Mouse (Mus musculus) adrenal gland, adult 2 months (tissue): ENCODE measurements around the gene Mycbpap. TPM values are rescaled to one million over a fixed set of nuclear protein-coding genes. Genes with fewer than 3 reads are reported as not detected.
A peak's percentile ranks its signal among the peaks of the same experiment; 100 is the strongest.

ENCODE experiments used
- DNase-seq: peaks from one replicate; pipeline ENCODE4 v3.0.0; 2021
- polyA plus RNA-seq: library from polyadenylated mRNA; depleted of rRNA; stranded (reverse); fragments of >200 nt; gene quantifications from 2 replicates; pipeline ENCODE4 v1.2.3, GENCODE M21; 2012
- total RNA-seq, 2 experiments: library from RNA; stranded (reverse); gene quantifications; 2 replicates each; pipeline ENCODE4 v1.2.3; 2021

The Mycbpap gene
- total and polyA plus RNA-seq, 3 experiments, result 0.49 to 6.7 (median 3.8) TPM

DNA sequence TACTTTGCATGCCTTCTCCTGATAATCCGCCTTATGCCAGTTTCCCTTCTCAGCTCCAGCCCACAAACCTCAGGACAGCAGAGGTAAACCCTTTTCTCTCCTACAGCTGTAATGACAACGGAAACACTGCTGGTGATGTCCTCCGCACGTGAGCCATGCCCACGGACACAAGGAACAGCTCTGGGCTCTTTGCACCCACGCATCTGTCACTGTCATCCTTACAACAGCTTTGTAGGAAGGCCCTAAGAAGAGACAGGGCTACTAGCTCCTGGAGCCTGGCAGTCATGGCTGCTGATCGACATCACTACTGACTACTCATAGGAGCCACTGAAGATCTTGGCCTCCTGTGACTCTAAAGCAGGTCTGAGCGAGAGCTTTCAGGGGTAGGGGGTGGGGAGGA, 11.6 kb upstream of the Mycbpap start:
- no peak for DNase-seq

- no peak for DNase-seq
Observed at GRCm38 (mm10) chr11:94528879-94529278, 7.3 kb upstream of the Mycbpap start.

GRCm38 (mm10) chr11:94526171-94526879, 4.8 kb upstream of the Mycbpap start:
- no peak for DNase-seq

DNA sequence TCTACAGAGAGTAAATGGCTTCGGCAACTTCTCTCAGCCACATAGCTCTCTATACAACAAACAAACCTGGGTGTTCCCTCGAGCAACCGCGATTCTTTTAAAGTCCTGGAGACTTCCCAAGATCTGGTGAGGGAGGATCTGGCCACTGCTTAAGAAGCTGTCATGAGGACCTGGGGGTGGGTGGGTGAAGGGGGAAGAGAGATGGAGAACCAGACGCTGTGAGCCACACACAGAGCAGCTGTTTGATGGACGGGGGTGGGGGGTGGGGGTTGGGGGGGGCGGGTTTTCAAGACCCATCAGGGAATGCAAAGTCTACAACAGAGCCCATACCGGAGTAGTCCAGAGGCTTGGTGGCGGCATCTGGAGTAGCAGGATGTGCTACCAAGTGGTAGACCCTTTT, 8.1 kb downstream of the Mycbpap start:
- DNase-seq, result no peak

DNA sequence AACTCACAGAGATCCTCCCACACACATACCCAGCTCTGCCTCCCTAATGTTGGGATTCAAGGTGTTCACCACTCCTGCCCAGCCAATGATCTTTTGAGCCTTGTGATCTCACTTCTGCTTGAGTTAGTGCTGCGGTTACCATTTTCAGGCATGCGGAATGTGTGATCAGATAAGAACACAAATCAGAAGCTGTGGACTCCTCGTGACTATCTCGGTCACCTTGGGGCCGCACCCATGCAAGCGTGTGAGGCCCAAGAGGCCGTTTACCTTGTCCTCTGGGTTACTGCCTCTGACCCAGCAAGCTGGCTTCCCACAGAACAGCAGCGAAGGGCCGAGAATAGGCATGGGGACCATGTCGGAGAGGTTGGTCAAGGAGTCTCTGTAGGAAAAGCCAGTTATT, 12.6 kb downstream of the Mycbpap start:
- DNase-seq, result no peak

DNA sequence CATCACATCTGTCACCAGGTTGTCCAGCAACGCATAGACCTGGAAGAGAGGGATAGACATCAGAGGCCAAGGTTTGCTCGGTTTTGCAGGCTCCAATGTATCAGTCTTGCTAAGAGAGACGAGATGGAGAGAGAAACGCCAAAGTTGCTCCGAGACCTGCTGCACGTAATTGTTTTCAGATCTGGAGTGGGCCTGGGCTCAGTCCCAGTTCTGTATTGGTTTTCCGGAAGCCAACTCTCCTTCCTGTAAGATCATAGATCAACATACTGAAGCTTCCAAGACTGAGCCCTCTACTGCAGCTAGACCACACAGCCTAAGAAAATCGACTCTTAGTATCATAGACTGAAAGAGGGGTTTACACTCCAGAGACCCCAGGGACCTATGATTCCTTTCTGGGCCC, 20.1 kb downstream of the Mycbpap start:
- no peak for DNase-seq

- DNase-seq, result no peak
Observed at GRCm38 (mm10) chr11:94500362-94500761, 21.2 kb downstream of the Mycbpap start.

DNA sequence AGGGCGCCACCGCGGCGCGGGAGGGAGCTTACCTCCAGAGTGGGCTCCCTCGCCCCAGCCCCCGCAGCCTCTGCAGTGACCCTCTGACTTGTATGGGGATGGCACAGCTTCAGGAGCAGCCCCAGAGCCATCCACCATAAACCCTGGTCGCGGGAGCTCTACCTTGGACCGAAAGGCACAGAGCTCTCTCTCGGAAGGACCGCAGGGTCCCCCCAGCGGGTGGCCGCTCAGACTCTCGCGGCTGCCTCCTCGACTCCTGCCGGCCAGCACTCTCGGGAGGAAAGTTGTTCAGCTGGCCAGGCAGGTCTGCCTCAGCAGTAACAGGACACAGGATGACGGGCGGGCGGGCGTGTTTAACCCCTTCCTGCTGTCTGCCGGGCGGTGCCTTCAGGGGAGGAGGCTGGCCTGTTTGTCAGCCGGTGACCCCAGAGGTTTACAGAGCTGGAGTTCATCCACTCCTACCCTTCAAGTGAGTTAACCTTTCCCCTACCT, 21.8 kb downstream of the Mycbpap start, which contains the start of gene Epn3:
Gene Epn3 (minus strand): TSS at position 314 of the 492 bp plus-strand sequence.
- no peak for DNase-seq

GRCm38 (mm10) chr11:94499035-94499434, 22.5 kb downstream of the Mycbpap start:
- no peak for DNase-seq

DNA sequence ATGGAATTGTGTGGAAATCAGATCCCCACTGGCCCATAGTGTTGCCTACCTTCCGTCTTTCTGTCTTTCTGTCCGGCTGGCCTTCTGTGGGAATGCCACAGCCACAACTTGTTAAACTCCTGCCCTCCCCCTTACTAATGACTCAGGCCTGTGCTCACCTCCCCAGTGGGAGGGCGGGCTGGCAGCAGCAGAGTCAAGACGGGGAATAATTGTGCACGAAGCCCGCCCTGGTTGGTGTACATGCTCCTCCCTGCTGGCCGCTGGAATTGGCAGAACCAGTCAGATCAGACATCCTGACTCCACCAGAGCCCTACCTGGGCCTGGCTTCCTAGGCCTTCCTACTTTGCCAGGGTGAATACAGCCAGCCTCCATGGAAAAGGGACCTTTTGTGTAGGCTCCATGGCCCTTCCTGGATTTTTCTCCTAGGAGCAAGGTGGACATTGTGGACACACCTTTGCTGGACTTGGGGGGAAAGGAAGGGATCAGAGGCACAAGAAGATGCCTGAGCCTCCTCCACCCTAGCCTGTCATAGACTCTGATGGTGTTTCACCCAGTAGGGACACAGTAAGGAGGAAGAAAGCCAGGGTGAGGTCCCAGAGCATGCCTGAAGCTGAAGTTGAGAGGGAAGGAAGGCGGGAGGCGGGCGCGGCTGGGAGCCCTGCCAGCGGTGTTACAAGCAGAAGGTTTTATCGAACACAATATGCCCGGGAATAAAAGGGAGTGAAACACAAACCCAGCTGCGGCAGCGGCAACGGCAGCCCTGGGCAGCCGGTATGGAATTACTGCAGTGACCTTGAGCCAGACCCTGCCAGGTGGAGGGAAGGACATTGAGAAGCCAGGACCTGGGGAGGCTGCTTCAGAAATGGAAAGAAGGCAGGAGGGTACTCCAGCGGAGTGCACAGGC, 23.2 kb downstream of the Mycbpap start:
- DNase-seq, result peak; percentile 88

GRCm38 (mm10) chr11:94495415-94495814, 26.1 kb downstream of the Mycbpap start:
- peak; percentile 73 for DNase-seq

DNA sequence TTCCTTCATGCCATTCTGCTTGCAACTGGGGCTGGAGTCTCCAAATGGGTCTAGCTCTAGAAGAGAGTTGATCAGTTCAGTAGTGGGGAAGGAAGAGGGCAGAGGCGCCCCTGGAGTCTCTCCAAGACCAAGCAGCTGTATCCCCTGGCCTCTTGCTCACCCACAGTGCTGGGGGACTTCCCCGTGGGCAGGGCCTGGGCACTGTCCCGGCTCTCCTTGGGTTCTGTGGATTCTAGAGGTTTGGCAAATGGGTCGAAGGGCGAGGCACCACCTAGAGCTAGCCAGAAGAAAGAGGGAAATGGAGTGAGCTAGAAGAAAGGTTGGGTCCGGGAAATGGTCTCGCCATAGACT, 29.8 kb downstream of the Mycbpap start:
- DNase-seq, result no peak

DNA sequence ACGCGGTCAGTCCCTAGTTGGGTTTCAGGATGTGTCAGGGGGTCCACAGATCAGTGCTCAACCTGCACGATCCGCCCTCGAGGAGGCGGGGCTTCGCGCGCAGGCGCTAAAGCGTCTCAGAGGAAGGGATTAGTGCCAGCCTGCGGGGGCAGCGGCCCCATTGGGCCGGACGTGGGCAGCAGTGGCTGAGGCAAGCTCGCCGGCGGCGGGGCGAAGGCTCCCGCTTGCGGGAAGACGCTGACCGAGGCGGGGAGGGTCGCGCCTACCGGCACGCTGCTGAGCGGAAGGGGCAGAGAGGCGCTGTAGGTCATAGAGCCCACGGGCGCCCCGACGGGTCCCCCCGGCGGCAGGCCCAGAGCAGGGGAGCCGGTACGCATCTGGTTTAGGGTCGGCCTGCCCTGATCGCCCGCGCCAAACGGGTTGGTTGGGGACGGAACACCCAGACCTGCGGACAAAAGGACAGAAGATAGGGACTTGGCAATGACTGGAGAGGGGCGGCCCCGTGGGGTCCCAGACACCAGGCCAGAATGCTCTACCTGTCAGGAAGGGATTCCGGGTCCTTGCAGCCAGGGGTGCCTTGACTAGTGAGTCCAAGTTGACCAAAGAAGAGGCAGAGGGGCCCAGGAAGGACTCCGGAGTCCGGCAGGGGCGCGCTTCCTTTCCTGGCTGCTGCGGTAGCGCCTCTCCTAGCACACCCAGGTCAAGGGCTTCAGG, 30.4 kb downstream of the Mycbpap start:
- DNase-seq, result no peak

DNA sequence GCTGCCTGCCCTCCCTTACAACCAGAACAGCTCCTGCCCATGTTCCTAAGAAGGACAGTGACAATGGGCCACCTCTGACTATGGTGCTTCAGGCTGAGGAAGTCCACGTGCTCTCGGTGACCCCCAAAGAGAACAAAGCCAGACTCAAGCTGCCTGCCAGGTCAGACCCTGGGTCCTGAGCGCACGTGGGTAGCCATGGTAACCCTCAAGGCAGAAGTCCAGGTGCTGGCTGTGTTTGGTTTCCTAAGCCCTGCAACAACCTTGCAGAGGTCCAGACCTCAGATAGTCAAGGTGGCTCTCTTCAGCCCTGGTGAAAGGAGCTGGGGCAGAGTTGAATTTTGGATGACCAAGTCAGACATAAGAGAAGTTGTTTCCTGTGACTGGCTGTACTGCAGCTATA, 31.8 kb downstream of the Mycbpap start:
- no peak for DNase-seq

GRCm38 (mm10) chr11:94488767-94489533, 32.6 kb downstream of the Mycbpap start:
- no peak for DNase-seq

GRCm38 (mm10) chr11:94486001-94486400, 35.5 kb downstream of the Mycbpap start, which contains the start of gene Spata20:
Spata20 (minus strand) TSS chr11:94486179.
- peak; percentile 87 for DNase-seq

DNA sequence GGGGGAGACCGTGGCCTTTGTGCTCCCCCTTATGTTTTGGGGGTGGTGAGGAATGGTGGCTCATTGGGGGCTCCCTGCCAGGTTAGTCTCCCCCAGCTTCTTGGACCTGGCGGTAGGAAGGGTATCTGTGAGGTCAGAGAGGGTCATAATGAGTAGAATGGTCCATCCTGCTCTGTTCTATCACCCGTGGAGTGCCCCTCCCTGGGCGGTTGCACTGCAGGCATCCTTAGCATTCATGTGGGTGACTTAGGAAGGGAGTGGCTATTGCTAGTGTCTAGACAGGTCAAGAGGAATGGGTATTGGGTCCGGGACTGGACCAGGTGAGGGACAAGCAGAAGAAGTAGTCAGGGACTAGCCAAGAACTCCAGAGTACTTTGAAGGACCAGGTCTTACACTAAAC, 36.3 kb downstream of the Mycbpap start:
- no peak for DNase-seq

DNA sequence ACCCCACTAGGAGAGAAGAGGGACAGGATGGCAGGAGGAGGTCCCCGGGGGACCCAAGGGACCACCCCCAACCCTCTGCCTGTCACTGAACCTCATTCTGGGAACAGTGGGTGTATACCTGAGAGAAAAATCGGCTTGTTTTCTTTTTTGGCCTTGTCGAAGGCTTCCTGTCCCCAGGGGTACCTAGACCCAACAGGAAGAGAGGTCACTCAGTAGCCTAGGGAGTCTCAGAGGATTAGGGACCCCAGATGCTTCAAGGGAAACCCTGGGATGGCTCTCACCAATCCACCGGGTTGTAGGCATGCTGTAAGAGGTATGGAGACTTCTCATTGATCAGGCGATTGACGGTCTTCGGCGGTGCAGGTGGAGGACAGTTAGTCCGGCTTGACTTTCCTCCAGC, 36.9 kb downstream of the Mycbpap start:
- no peak for DNase-seq

DNA sequence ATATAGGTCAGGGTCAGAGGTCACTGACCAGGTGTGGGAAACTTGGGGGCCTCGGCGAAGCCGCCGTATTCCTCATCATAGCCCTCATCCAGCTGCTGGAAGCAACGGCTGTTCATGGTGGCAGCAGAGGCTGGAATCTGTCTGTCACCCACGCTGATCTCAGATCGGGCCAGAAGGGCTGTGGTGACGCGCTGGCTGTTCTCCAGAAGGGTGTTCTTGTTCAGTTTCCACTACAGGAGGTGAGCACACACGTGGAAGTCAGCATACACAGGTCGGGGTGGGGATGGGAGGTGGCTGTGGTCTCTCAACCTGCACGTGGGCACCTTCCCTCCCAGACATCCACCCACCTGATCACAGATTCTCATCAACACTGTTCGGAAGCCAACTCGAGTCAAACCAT, 37.6 kb downstream of the Mycbpap start:
- DNase-seq, result no peak

DNA sequence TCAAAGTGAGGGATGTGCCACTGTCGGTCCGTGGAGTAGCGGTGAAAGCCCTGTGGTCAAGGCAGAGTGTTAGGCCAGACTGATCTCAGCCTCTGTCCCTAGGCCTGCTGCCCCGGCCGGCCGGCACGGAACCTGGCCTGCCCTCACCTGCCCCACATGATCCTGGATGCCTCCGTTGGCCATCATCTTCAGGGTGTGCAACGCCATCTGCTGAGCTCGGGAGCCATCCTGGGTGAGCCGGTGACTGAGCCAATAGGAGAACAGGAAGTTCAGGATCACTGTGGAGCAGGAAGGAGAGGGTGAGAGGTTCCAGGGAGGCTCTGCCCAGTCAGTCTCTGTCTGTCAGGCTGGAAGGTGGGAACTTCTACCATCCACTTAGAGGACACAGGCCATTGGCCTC, 38.1 kb downstream of the Mycbpap start:
- no peak for DNase-seq

DNA sequence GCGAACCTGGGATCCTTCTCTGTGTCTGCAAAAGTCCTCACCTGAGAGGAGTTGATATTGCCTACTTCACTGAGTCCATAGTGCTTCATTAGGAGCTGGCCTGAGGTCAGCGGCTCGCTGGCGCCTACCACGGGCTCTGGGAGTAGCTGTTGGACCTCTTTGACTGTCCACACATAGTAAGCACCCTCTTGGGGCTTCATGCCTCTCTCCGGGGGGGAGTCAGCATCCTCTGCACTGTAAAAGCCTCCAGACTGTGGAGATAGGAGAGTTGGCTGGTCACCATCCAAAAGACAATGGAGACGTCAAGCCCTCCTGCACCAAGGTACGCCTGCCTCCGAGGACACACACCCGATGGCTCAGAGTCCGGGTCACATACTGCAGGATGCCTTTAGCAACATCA, 38.8 kb downstream of the Mycbpap start:
- DNase-seq, result no peak

DNA sequence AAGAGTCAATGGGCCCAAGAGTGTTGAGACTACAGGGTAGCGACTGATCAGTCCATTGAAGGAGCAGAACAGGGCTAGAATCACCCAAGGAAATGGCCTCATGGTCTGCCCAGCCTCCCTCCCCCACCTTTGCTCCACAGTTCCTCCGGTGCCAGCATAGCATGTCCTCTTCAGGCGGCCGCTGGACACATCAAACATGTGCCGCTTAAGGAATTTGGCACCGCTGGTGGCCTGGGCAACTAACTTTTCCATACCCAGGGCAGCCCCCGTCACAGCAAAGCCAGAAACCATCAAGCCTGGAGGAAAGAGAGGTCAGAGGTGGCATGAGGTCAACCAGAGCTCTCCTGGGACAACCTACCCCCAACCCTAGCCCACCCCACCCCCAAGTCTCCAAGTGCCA, 39.6 kb downstream of the Mycbpap start:
- DNase-seq, result no peak
